Mouse (Mus musculus) bone marrow macrophage, adult 2 months (primary cell): ENCODE results near the gene Kat6b.

ENCODE experiments used
- CTCF ChIP-seq: IDR thresholded peaks from 2 replicates; pipeline ENCODE4 v1.5.1; 2012; ENCODE audit warnings: low read depth, mild to moderate bottlenecking, low read length, moderate library complexity
- POLR2A ChIP-seq: IDR thresholded peaks from 2 replicates; pipeline ENCODE4 v1.6.1; 2012; ENCODE audit warnings: mild to moderate bottlenecking, low read depth, low read length, borderline replicate concordance

- no peak for TF ChIP-seq POLR2A
- no peak for TF ChIP-seq CTCF
These were observed 52.8 kb downstream of the Kat6b start for GRCm38 (mm10) chr14:21534066-21534465.
